Mouse (Mus musculus) heart, postnatal 0 days (tissue): ENCODE data around the gene Rdx.

Experiments
- CTCF ChIP-seq: IDR thresholded peaks from 2 replicates; pipeline ENCODE4 v1.5.1; 2016; ENCODE audit warnings: antibody characterized with exemption, control low read depth, low read depth
- EP300 ChIP-seq: IDR thresholded peaks from 2 replicates; pipeline ENCODE4 v1.6.1; 2016; ENCODE audit warnings: antibody characterized with exemption, low read depth

GRCm38 (mm10) chr9:52082414-52082813 is 35.4 kb downstream of the Rdx start:
- TF ChIP-seq CTCF (no peak), EP300 (no peak)
